Mouse (Mus musculus) heart, postnatal 0 days (tissue): ENCODE measurements around the gene Snx30. TPM values are rescaled to one million over a fixed set of nuclear protein-coding genes. Genes with fewer than 3 reads are reported as not detected.
A peak's percentile ranks its signal among the peaks of the same experiment; 100 is the strongest.

Experiments used
- ATAC-seq: fragments of 200-750 bp; cut with Nextera tagmentation; 2 replicates; pipeline ENCODE4 v1.8.0; 2017; ENCODE audit warnings: low read depth, moderate number of reproducible peaks, moderate library complexity; ENCODE audit not compliant: insufficient read depth
- DNase-seq: peaks from one replicate; pipeline ENCODE4 v3.0.0-alpha.2; 2016; ENCODE audit warnings: low spot score
- H3K27ac ChIP-seq: fragments of 300-500 bp; sonication (generic); 2 replicates; pipeline ENCODE4 v1.5.1; 2014; ENCODE audit warnings: low read depth, mild to moderate bottlenecking
- H3K27me3 ChIP-seq: fragments of 300-500 bp; sonication (generic); 2 replicates; pipeline ENCODE4 v1.6.1; 2014; ENCODE audit warnings: low read length, mixed read lengths; ENCODE audit not compliant: control insufficient read depth, insufficient read depth
- H3K36me3 ChIP-seq: fragments of 300-500 bp; sonication (generic); replicated peaks from 2 replicates; pipeline ENCODE4 v1.6.1; 2014; ENCODE audit warnings: low read length, mixed read lengths; ENCODE audit not compliant: control insufficient read depth, insufficient read depth
- H3K4me1 ChIP-seq: fragments of 300-500 bp; sonication (generic); 2 replicates; pipeline ENCODE4 v1.6.1; 2014; ENCODE audit warnings: antibody characterized with exemption; ENCODE audit not compliant: control insufficient read depth, insufficient read depth
- H3K4me2 ChIP-seq: fragments of 300-500 bp; sonication (generic); 2 replicates; pipeline ENCODE4 v1.6.1; 2014; ENCODE audit warnings: low read depth, mild to moderate bottlenecking, low read length, moderate library complexity
- H3K4me3 ChIP-seq: fragments of 300-500 bp; sonication (generic); 2 replicates; pipeline ENCODE4 v1.5.1; 2014; ENCODE audit warnings: low read depth, low read length
- H3K9ac ChIP-seq: fragments of 300-500 bp; sonication (generic); replicated peaks from 2 replicates; pipeline ENCODE4 v1.6.1; 2014; ENCODE audit warnings: low read depth, low read length, mixed read lengths
- H3K9me3 ChIP-seq: fragments of 300-500 bp; sonication (generic); replicated peaks from 2 replicates; pipeline ENCODE4 v1.6.1; 2016; ENCODE audit warnings: low read length; ENCODE audit not compliant: control insufficient read depth
- CTCF ChIP-seq: IDR thresholded peaks from 2 replicates; pipeline ENCODE4 v1.5.1; 2016; ENCODE audit warnings: antibody characterized with exemption, control low read depth, low read depth
- EP300 ChIP-seq: IDR thresholded peaks from 2 replicates; pipeline ENCODE4 v1.6.1; 2016; ENCODE audit warnings: antibody characterized with exemption, low read depth
- WGBS: fragments of 180-500 bp; shearing (Covaris S2); extraction: QIAGEN DNeasy Blood & Tissue Kit; methylation state at CpG from one replicate; pipeline ENCODE4 v1.1.7; 2014; 5-methylcytosine and 5-hydroxymethylcytosine counted together
- polyA plus RNA-seq: library from polyadenylated mRNA; unstranded; fragments of >200 nt; fragmentation: Nextera tagmentation; extraction: Ambion mirVana; gene quantifications from 2 replicates; pipeline ENCODE4 v1.2.1, GENCODE M21; 2015
- total RNA-seq: library from RNA; depleted of rRNA; stranded (reverse); fragments of >200 nt; gene quantifications from 2 replicates; pipeline ENCODE4 v1.2.3, GENCODE M21; 2014; ENCODE audit warnings: low replicate concordance

The Snx30 gene
- total and polyA plus RNA-seq, 2 experiments from 2014 or later = 2.9 to 4.5 TPM

- Histone ChIP-seq H3K4me3 (no peak overlapping the region), H3K27ac (0 out of 2 replicates have a peak overlapping the region, but pooled peaks have one; percentile 1), H3K9me3 (no peaks in the 10 kb centered on the region), H3K4me1 (peaks cover 40% of the 10 kb centered on the region), H3K27me3 (no peaks in the 10 kb centered on the region), H3K4me2 (no peak overlapping the region), H3K36me3 (no peaks in the 10 kb centered on the region), H3K9ac (no peak overlapping the region)
- ATAC-seq (no peak), DNase-seq (no peak)
- TF ChIP-seq EP300 = no peak
- no peak for TF ChIP-seq CTCF
- WGBS = 37% methylated on average over 7 of the region's 7 CpGs
Observed at GRCm38 (mm10) chr4:59819054-59819472, 13.4 kb downstream of the Snx30 start.

GRCm38 (mm10) chr4:59819477-59820022 is 13.9 kb downstream of the Snx30 start:
- H3K4me2 ChIP-seq = 0 out of 2 replicates have a peak overlapping the region, but pooled peaks have one; percentile 1

GRCm38 (mm10) chr4:59821516-59821915 is 15.9 kb downstream of the Snx30 start:
- no peak for ATAC-seq
- Histone ChIP-seq H3K4me1 (peaks cover 17% of the 10 kb centered on the region; the same call in 1 of the 2 replicates), H3K9ac (no peak overlapping the region), H3K27me3 (no peaks in the 10 kb centered on the region), H3K27ac (no peak overlapping the region), H3K36me3 (no peaks in the 10 kb centered on the region), H3K4me2 (no peak overlapping the region), H3K9me3 (no peaks in the 10 kb centered on the region), H3K4me3 (no peak overlapping the region)
- TF ChIP-seq EP300 = no peak
- no peak for TF ChIP-seq CTCF
- no peak for DNase-seq
- 94% methylated on average over 1 of the region's 1 CpGs for WGBS

More at GRCm38 (mm10) chr4:59819477-59820022, 13.9 kb downstream of the Snx30 start:
- Histone ChIP-seq H3K9ac (no peak overlapping the region), H3K36me3 (no peaks in the 10 kb centered on the region), H3K4me3 (no peak overlapping the region), H3K9me3 (no peaks in the 10 kb centered on the region), H3K27me3 (no peaks in the 10 kb centered on the region), H3K27ac (0 out of 2 replicates have a peak overlapping the region, but pooled peaks have one; percentile 1), H3K4me1 (peaks cover 35% of the 10 kb centered on the region)
- 27% methylated on average over 12 of the region's 12 CpGs for WGBS
- TF ChIP-seq EP300 (no peak), CTCF (no peak)
- peak; percentile 27; the same call in 1 of the 2 replicates for ATAC-seq
- DNase-seq = no peak

GRCm38 (mm10) chr4:59822119-59822518 is 16.5 kb downstream of the Snx30 start:
- TF ChIP-seq CTCF = no peak
- no peak for TF ChIP-seq EP300
- no peak overlapping the region for H3K4me3 ChIP-seq
- DNase-seq = no peak
- 63% methylated on average over 4 of the region's 4 CpGs for whole genome bisulfite sequencing
- H3K9ac ChIP-seq = no peak overlapping the region
- peaks cover 15% of the 10 kb centered on the region; the same call in 1 of the 2 replicates for H3K4me1 ChIP-seq
- ATAC-seq = no peak
- no peaks in the 10 kb centered on the region for H3K9me3 ChIP-seq
- no peaks in the 10 kb centered on the region for H3K36me3 ChIP-seq
- H3K4me2 ChIP-seq = no peak overlapping the region
- H3K27me3 ChIP-seq = no peaks in the 10 kb centered on the region
- H3K27ac ChIP-seq = no peak overlapping the region

- DNase-seq (no peak), ATAC-seq (peak; percentile 57)
- H3K27ac ChIP-seq = no peak overlapping the region
- H3K9ac ChIP-seq = no peak overlapping the region
- TF ChIP-seq CTCF (no peak), EP300 (no peak)
- 22% methylated on average over 7 of the region's 7 CpGs for WGBS
- no peak overlapping the region for H3K4me3 ChIP-seq
- H3K9me3 ChIP-seq = no peaks in the 10 kb centered on the region
- H3K4me2 ChIP-seq = no peak overlapping the region
- no peaks in the 10 kb centered on the region for H3K27me3 ChIP-seq
- no peaks in the 10 kb centered on the region for H3K36me3 ChIP-seq
- peaks cover 15% of the 10 kb centered on the region; the same call in 1 of the 2 replicates for H3K4me1 ChIP-seq
Observed at GRCm38 (mm10) chr4:59823470-59823869, 17.8 kb downstream of the Snx30 start.

GRCm38 (mm10) chr4:59824860-59825259 is 19.2 kb downstream of the Snx30 start:
- no peaks in the 10 kb centered on the region for H3K27me3 ChIP-seq
- no peak for TF ChIP-seq CTCF
- TF ChIP-seq EP300 = no peak
- WGBS = 88% methylated on average over 5 of the region's 5 CpGs

More at GRCm38 (mm10) chr4:59824860-59825259, 19.2 kb downstream of the Snx30 start:
- ATAC-seq = no peak
- Histone ChIP-seq H3K9me3 (no peaks in the 10 kb centered on the region), H3K4me2 (no peak overlapping the region), H3K4me1 (0 out of 2 replicates have a peak, but pooled peaks cover 7% of the 10 kb centered on the region), H3K36me3 (no peaks in the 10 kb centered on the region), H3K4me3 (no peak overlapping the region), H3K9ac (no peak overlapping the region), H3K27ac (no peak overlapping the region)
- no peak for DNase-seq
